Mouse (Mus musculus) retina, postnatal 7 days (tissue): ENCODE results near the gene Gm20479.

Experiments used
- DNase-seq: peaks from one replicate; pipeline ENCODE4 v3.0.0-alpha.2; 2012; ENCODE audit warnings: low read depth, low spot score

Gm20479 gene

GRCm38 (mm10) chr7:27367976-27368375 is 10.8 kb upstream of the Gm20479 start:
- DNase-seq, result no peak

GRCm38 (mm10) chr7:27366082-27366844 is 9.0 kb upstream of the Gm20479 start:
- DNase-seq, result no peak

GRCm38 (mm10) chr7:27364379-27364778 is 7.2 kb upstream of the Gm20479 start:
- no peak for DNase-seq

- DNase-seq, result peak; percentile 100
Measured at GRCm38 (mm10) chr7:27361283-27361946, 4.2 kb upstream of the Gm20479 start.

- no peak for DNase-seq
Measured at GRCm38 (mm10) chr7:27360749-27361148, 3.5 kb upstream of the Gm20479 start.

- no peak for DNase-seq
Measured at GRCm38 (mm10) chr7:27359706-27360358, 2.6 kb upstream of the Gm20479 start.

GRCm38 (mm10) chr7:27359162-27359561 is 1.9 kb upstream of the Gm20479 start:
- DNase-seq, result no peak

GRCm38 (mm10) chr7:27357595-27357978 is 368 bp upstream of the Gm20479 start:
- no peak for DNase-seq

GRCm38 (mm10) chr7:27356248-27356647 is 971 bp downstream of the Gm20479 start:
- DNase-seq, result no peak

- DNase-seq, result peak; percentile 78
Measured at GRCm38 (mm10) chr7:27355745-27356240, 1.4 kb downstream of the Gm20479 start, which contains the start of gene Shkbp1. Gene Shkbp1, minus strand, starts transcription at chr7:27356019.

- no peak for DNase-seq
Measured at GRCm38 (mm10) chr7:27355261-27355660, 2.0 kb downstream of the Gm20479 start.

- no peak for DNase-seq
Measured at GRCm38 (mm10) chr7:27354783-27355182, 2.4 kb downstream of the Gm20479 start.

GRCm38 (mm10) chr7:27354144-27354543 is 3.1 kb downstream of the Gm20479 start:
- DNase-seq, result no peak

GRCm38 (mm10) chr7:27345444-27345843 is 11.8 kb downstream of the Gm20479 start:
- DNase-seq, result no peak

GRCm38 (mm10) chr7:27342595-27342994 is 14.6 kb downstream of the Gm20479 start:
- no peak for DNase-seq

- DNase-seq, result no peak
Measured at GRCm38 (mm10) chr7:27339519-27339918, 17.7 kb downstream of the Gm20479 start.

GRCm38 (mm10) chr7:27339114-27339513 is 18.1 kb downstream of the Gm20479 start:
- DNase-seq, result no peak

GRCm38 (mm10) chr7:27337175-27337853 is 19.9 kb downstream of the Gm20479 start, which contains the start of gene Ltbp4:
Gene Ltbp4, minus strand, starts transcription at chr7:27337692.
- DNase-seq, result no peak

- DNase-seq, result peak; percentile 80
Measured at GRCm38 (mm10) chr7:27335928-27336823, 21.0 kb downstream of the Gm20479 start.

GRCm38 (mm10) chr7:27335011-27335720 is 22.1 kb downstream of the Gm20479 start:
- DNase-seq, result no peak
